In genomic region chr6:122291735-122292134, GRCm38 (mm10) we compare ENCODE assay signal across 32 mouse cellular contexts. TPM values are rescaled to one million over a fixed set of nuclear protein-coding genes. Genes with fewer than 3 reads are reported as not detected.
DNase-seq lines count a peak whose midpoint lies in the region; ATAC-seq and TF ChIP-seq lines count a peak whose summit lies in the region.
"Had no signal": no experiment of that assay in that cellular context is flagged by ENCODE, and none has a peak within 500 bp of the region (broad histone marks: within the 10 kb centered on the region; RNA-seq: fewer than 3 reads in every experiment).

No protein-coding gene starts in this region.

- H3K4me2 ChIP-seq in embryonic facial prominence, embryonic 14.5 days (ENCODE audit: low read depth, low read length) = no peak overlapping the region
- H3K4me2 ChIP-seq: embryonic facial prominence, embryonic 12.5 days; forebrain, embryonic 12.5 days; hindbrain, embryonic 12.5 days; midbrain, embryonic 12.5 days had no signal

- 66% methylated on average over 3 of the region's 3 CpGs for WGBS in embryonic facial prominence, embryonic 14.5 days
- 87% methylated on average over 3 of the region's 3 CpGs for WGBS in embryonic facial prominence, embryonic 10.5 days

- H3K27me3 ChIP-seq in embryonic facial prominence, embryonic 14.5 days (replicated peaks; ENCODE audit: control insufficient read depth, insufficient read depth, low read length) = no peaks in the 10 kb centered on the region
- H3K27me3 ChIP-seq in embryonic facial prominence, embryonic 10.5 days (replicated peaks; ENCODE audit: low read depth, poor library complexity, severe bottlenecking) = no peaks in the 10 kb centered on the region; the same call in 1 of the 2 replicates
- H3K27me3 ChIP-seq in MEL (ENCODE audit: control insufficient read depth in 1 of 2, insufficient read depth in 2 of 2, low read length in 2 of 2) = no peaks in the 10 kb centered on the region
- H3K27me3 ChIP-seq: embryonic facial prominence, embryonic 12.5 days; forebrain, embryonic 12.5 days; hindbrain, embryonic 12.5 days; midbrain, embryonic 12.5 days had no signal

- TF ChIP-seq CTCF in MEL (IDR thresholded peaks at IDR 0.05 in 2 of 3, conservative IDR thresholded peaks at IDR 0.05 in 1 of 3; ENCODE audit: control insufficient read depth in 1 of 3, insufficient read depth in 1 of 3, low read depth in 2 of 3, low read length in 3 of 3, poor library complexity in 1 of 3, severe bottlenecking in 1 of 3) = no peak

- H3K27ac ChIP-seq in embryonic facial prominence, embryonic 14.5 days (replicated peaks; ENCODE audit: low read depth, low read length) = no peak overlapping the region
- no peak overlapping the region for H3K27ac ChIP-seq in embryonic facial prominence, embryonic 10.5 days (replicated peaks)
- peak overlapping the region; percentile 82 for H3K27ac ChIP-seq in MEL (ENCODE audit: control insufficient read depth, low read depth, low read length)
- H3K27ac ChIP-seq: embryonic facial prominence, embryonic 12.5 days; forebrain, embryonic 12.5 days; gastrocnemius, adult 2 months; heart, embryonic 10.5 days; hindbrain, embryonic 12.5 days; layer of hippocampus, adult 2 months; left cerebral cortex, adult 2 months; macrophage; midbrain, embryonic 12.5 days; stomach, postnatal 0 days had no signal

- no peak for TF ChIP-seq RAD21 in MEL (IDR thresholded peaks at IDR 0.05; ENCODE audit: low read depth, low read length)

- ATAC-seq in embryonic facial prominence, embryonic 14.5 days (ENCODE audit: low read depth) = no peak
- ATAC-seq in hematopoietic stem cell, adult 5-6 weeks (replicated peaks in 1 of 2; ENCODE audit: insufficient read depth in 1 of 2, low FRiP score in 2 of 2, low TSS enrichment in 1 of 2, low read depth in 1 of 2, poor library complexity in 2 of 2, severe bottlenecking in 2 of 2) = peak; percentile 60 to 73; a peak in 3 of 4 replicates
- peak; percentile 53 for ATAC-seq in megakaryocyte-erythroid progenitor cell, adult 5-6 weeks (replicated peaks; ENCODE audit: low FRiP score, low TSS enrichment, poor library complexity, severe bottlenecking)

- peak; percentile 89 to 93 for TF ChIP-seq EP300 in MEL (IDR thresholded peaks at IDR 0.05; ENCODE audit: low read depth in 1 of 2, low read length in 2 of 2)

- no peaks in the 10 kb centered on the region for H3K9me3 ChIP-seq in embryonic facial prominence, embryonic 14.5 days (ENCODE audit: control insufficient read depth, low read length)
- H3K9me3 ChIP-seq in embryonic facial prominence, embryonic 10.5 days = no peaks in the 10 kb centered on the region
- H3K9me3 ChIP-seq in MEL (replicated peaks; ENCODE audit: insufficient read depth, low read length) = no peaks in the 10 kb centered on the region
- H3K9me3 ChIP-seq: embryonic facial prominence, embryonic 12.5 days; forebrain, embryonic 12.5 days; heart, embryonic 10.5 days; hindbrain, embryonic 12.5 days; midbrain, embryonic 12.5 days had no signal

- no peak overlapping the region for H3K9ac ChIP-seq in embryonic facial prominence, embryonic 14.5 days (ENCODE audit: low read depth, low read length)
- no peak overlapping the region for H3K9ac ChIP-seq in MEL (ENCODE audit: control insufficient read depth, low read depth, low read length, poor library complexity, severe bottlenecking)
- H3K9ac ChIP-seq: embryonic facial prominence, embryonic 12.5 days; forebrain, embryonic 12.5 days; hindbrain, embryonic 12.5 days; midbrain, embryonic 12.5 days had no signal

- no peaks in the 10 kb centered on the region for H3K36me3 ChIP-seq in embryonic facial prominence, embryonic 14.5 days (ENCODE audit: control insufficient read depth, insufficient read depth, low read length)
- H3K36me3 ChIP-seq in embryonic facial prominence, embryonic 10.5 days (replicated peaks) = no peaks in the 10 kb centered on the region
- H3K36me3 ChIP-seq in MEL (ENCODE audit: control insufficient read depth in 1 of 2, insufficient read depth in 2 of 2, low read length in 2 of 2) = peaks cover 0 to 23% of the 10 kb centered on the region in 2 experiments; a peak in 2 of 4 replicates
- H3K36me3 ChIP-seq: embryonic facial prominence, embryonic 12.5 days; forebrain, embryonic 12.5 days; heart, embryonic 10.5 days; hindbrain, embryonic 12.5 days; midbrain, embryonic 12.5 days had no signal

- H3K4me1 ChIP-seq in embryonic facial prominence, embryonic 14.5 days (ENCODE audit: control insufficient read depth, insufficient read depth, low read length) = no peaks in the 10 kb centered on the region
- peaks cover under 1% of the 10 kb centered on the region for H3K4me1 ChIP-seq in embryonic facial prominence, embryonic 10.5 days
- peaks cover 21 to 35% of the 10 kb centered on the region in 2 experiments for H3K4me1 ChIP-seq in MEL (ENCODE audit: control insufficient read depth in 1 of 2, insufficient read depth in 2 of 2, low read length in 2 of 2)
- H3K4me1 ChIP-seq: midbrain, embryonic 12.5 days had no signal

- TF ChIP-seq POLR2A in MEL (IDR thresholded peaks at IDR 0.05; ENCODE audit: control insufficient read depth in 1 of 2, insufficient read depth in 1 of 2, low read depth in 1 of 2, low read length in 2 of 2, poor library complexity in 1 of 2) = no peak

- H3K79me2 ChIP-seq in MEL (ENCODE audit: control insufficient read depth, insufficient read depth, low read length, poor library complexity) = no peaks in the 10 kb centered on the region

- H3K4me3 ChIP-seq in embryonic facial prominence, embryonic 14.5 days (ENCODE audit: low read depth, low read length) = no peak overlapping the region
- H3K4me3 ChIP-seq in embryonic facial prominence, embryonic 10.5 days = no peak overlapping the region
- peak overlapping the region in 1 of 2 experiments; percentile 8; a peak in 2 of 4 replicates for H3K4me3 ChIP-seq in MEL (ENCODE audit: control insufficient read depth in 1 of 2, insufficient read depth in 1 of 2, low read depth in 2 of 2, low read length in 2 of 2)
- H3K4me3 ChIP-seq: embryonic facial prominence, embryonic 12.5 days; erythroblast, embryonic 14.5 days; forebrain, embryonic 12.5 days; gastrocnemius, adult 2 months; heart, embryonic 10.5 days; hindbrain, embryonic 12.5 days; layer of hippocampus, adult 2 months; left cerebral cortex, adult 2 months; midbrain, embryonic 12.5 days had no signal

- DNase-seq in embryonic facial prominence, embryonic 14.5 days (ENCODE audit: low spot score) = peak; percentile 14
- DNase-seq in embryonic facial prominence, embryonic 10.5 days (ENCODE audit: low spot score) = no peak
- DNase-seq in MEL (ENCODE audit: low read depth, low spot score) = peak; percentile 81
- no peak for DNase-seq in heart, postnatal 25 days (ENCODE audit: low spot score)
- DNase-seq in layer of hippocampus, postnatal 14 days (ENCODE audit: low spot score in 2 of 2) = no peak
- no peak for DNase-seq in gastrocnemius, postnatal 10 days
- DNase-seq: adrenal gland, adult 2 months; cerebellum, adult 11 months; cerebellum, postnatal 10 days; gastrocnemius, adult 2 months; kidney, adult 2 months; kidney, postnatal 14 days; thymus, postnatal 25 days had no signal

- intact Hi-C loops in heart, postnatal 25 days (cut with DNase I) = no loop called here

TF ChIP-seq in MEL, 35 proteins besides CTCF, POLR2A, EP300 and RAD21 (continues in another document):
- TF ChIP-seq JUND (IDR thresholded peaks at IDR 0.05; ENCODE audit: low read depth, low read length) (no peak), SMC3 (IDR thresholded peaks at IDR 0.05; ENCODE audit: low read depth, low read length) (no peak)

RNA-seq across cellular contexts. Expression of gene Klrg1, which starts 9.1 kb away (rescaled TPM):
- 0.14 and 0.19 TPM in 2 replicates for polyA plus RNA-seq in embryonic facial prominence, embryonic 14.5 days (2014; fragmentation: Nextera tagmentation; extraction: Ambion mirVana)
- polyA plus RNA-seq in embryonic facial prominence, embryonic 10.5 days (2016; fragmentation: Nextera tagmentation; extraction: Ambion mirVana) = not detected in 2 replicates
- total RNA-seq in MEL (2012; rRNA removed) = 0.88 and 1.0 TPM in 2 replicates
- under 1 TPM in 1 of 2 experiments, not detected in 1; 0.28 TPM for polyA plus RNA-seq in MEL (2012; ENCODE audit: insufficient read depth in 1 of 2, insufficient read length in 2 of 2, low read depth in 1 of 2, low replicate concordance in 2 of 2, missing spikeins in 1 of 2)
- not detected in 2 replicates for total RNA-seq in hematopoietic stem cell, adult 5-6 weeks (2017)
- not detected in 2 replicates for total RNA-seq in megakaryocyte-erythroid progenitor cell, adult 5-6 weeks (2014; fragmentation: Nextera tagmentation)
- not detected in 2 replicates for total RNA-seq in megakaryocyte-erythroid progenitor cell, adult 5-6 weeks (2017)
- total RNA-seq in heart, postnatal 25 days (2021) = not detected
- total RNA-seq in layer of hippocampus, postnatal 14 days (2021) = under 1 TPM; 0.26 to 0.39 TPM
- not detected for total RNA-seq in gastrocnemius, postnatal 10 days (2021)
- total RNA-seq: adrenal gland, postnatal 4 days; gastrocnemius, adult 2 months; left cerebral cortex, adult 2 months had no signal
- polyA plus RNA-seq: adrenal gland, adult 2 months; erythroblast, embryonic 14.5 days; heart, embryonic 10.5 days; heart, embryonic 16.5 days; intestine, embryonic 14.5 days; liver, adult 2 months; liver, embryonic 16.5 days; lung, embryonic 16.5 days; macrophage; neural tube, embryonic 11.5 days had no signal

RNA-seq across cellular contexts. Expression of gene M6pr, which starts 16.8 kb away (rescaled TPM):
- polyA plus RNA-seq in embryonic facial prominence, embryonic 14.5 days (2014; fragmentation: Nextera tagmentation; extraction: Ambion mirVana) = 86.8 and 87.9 TPM in 2 replicates
- polyA plus RNA-seq in embryonic facial prominence, embryonic 10.5 days (2016; fragmentation: Nextera tagmentation; extraction: Ambion mirVana) = 80.4 and 85.2 TPM in 2 replicates
- 158 and 186 TPM in 2 replicates for total RNA-seq in MEL (2012; rRNA removed)
- polyA plus RNA-seq in MEL (2012; ENCODE audit: insufficient read depth in 1 of 2, insufficient read length in 2 of 2, low read depth in 1 of 2, low replicate concordance in 2 of 2, missing spikeins in 1 of 2) = 100 to 1,000 TPM in 1 of 2 experiments, not detected in 1; 183 TPM
- total RNA-seq in hematopoietic stem cell, adult 5-6 weeks (2017) = 253 and 280 TPM in 2 replicates
- 160 and 166 TPM in 2 replicates for total RNA-seq in megakaryocyte-erythroid progenitor cell, adult 5-6 weeks (2014; fragmentation: Nextera tagmentation)
- total RNA-seq in megakaryocyte-erythroid progenitor cell, adult 5-6 weeks (2017) = 303 and 354 TPM in 2 replicates
- 10 to 100 TPM; 36.4 to 41.4 TPM for total RNA-seq in heart, postnatal 25 days (2021)
- 10 to 100 TPM; 55.3 to 57.5 TPM for total RNA-seq in layer of hippocampus, postnatal 14 days (2021)
- total RNA-seq in gastrocnemius, postnatal 10 days (2021) = 10 to 100 TPM; 32.1 to 35.6 TPM

RNA-seq across cellular contexts. Expression of gene Phc1, which starts 48.6 kb away (rescaled TPM):
- 20.8 and 21.0 TPM in 2 replicates for polyA plus RNA-seq in embryonic facial prominence, embryonic 14.5 days (2014; fragmentation: Nextera tagmentation; extraction: Ambion mirVana)
- polyA plus RNA-seq in embryonic facial prominence, embryonic 10.5 days (2016; fragmentation: Nextera tagmentation; extraction: Ambion mirVana) = 28.9 and 29.5 TPM in 2 replicates
- 4.6 and 7.6 TPM in 2 replicates for total RNA-seq in MEL (2012; rRNA removed)
- 10 to 100 TPM in 1 of 2 experiments, not detected in 1; 35.9 TPM for polyA plus RNA-seq in MEL (2012; ENCODE audit: insufficient read depth in 1 of 2, insufficient read length in 2 of 2, low read depth in 1 of 2, low replicate concordance in 2 of 2, missing spikeins in 1 of 2)
- 19.4 and 23.6 TPM in 2 replicates for total RNA-seq in hematopoietic stem cell, adult 5-6 weeks (2017)
- 22.4 and 38.2 TPM in 2 replicates for total RNA-seq in megakaryocyte-erythroid progenitor cell, adult 5-6 weeks (2014; fragmentation: Nextera tagmentation)
- 11.7 and 15.7 TPM in 2 replicates for total RNA-seq in megakaryocyte-erythroid progenitor cell, adult 5-6 weeks (2017)
- total RNA-seq in heart, postnatal 25 days (2021) = 10 to 100 TPM; 17.1 to 18.7 TPM
- 10 to 100 TPM; 61.8 to 64.9 TPM for total RNA-seq in layer of hippocampus, postnatal 14 days (2021)
- total RNA-seq in gastrocnemius, postnatal 10 days (2021) = 10 to 100 TPM; 13.1 to 13.8 TPM

Comparison
In these comparisons a context has a peak if more than half of its experiments do, and no peak if none do; other contexts are left out.
1. DNase-seq: peak in embryonic facial prominence, embryonic 14.5 days (single experiment) and MEL (single experiment); none in embryonic facial prominence, embryonic 10.5 days (single experiment), heart, postnatal 25 days (single experiment), layer of hippocampus, postnatal 14 days (0 of 2) and gastrocnemius, postnatal 10 days (single experiment).